Mouse (Mus musculus) MEL (cell line): ENCODE results near the gene Bcar1. TPM values are rescaled to one million over a fixed set of nuclear protein-coding genes. Genes with fewer than 3 reads are reported as not detected.

Experiments
- DNase-seq: peaks from one replicate; pipeline ENCODE4 v3.0.0; 2011; ENCODE audit warnings: low read depth, low spot score
- H3K27ac ChIP-seq: 2 replicates; pipeline ENCODE4 v1.5.1; 2012; ENCODE audit warnings: low read depth, mild to moderate bottlenecking, control low read depth, low read length, moderate library complexity; ENCODE audit not compliant: control insufficient read depth
- H3K27me3 ChIP-seq, 2 experiments: fragments of 150-350 bp in 1 of 2; sonication (generic) in 1 of 2; 2 replicates each; pipeline ENCODE4 v1.6.1; 2012; ENCODE audit warnings: low read length in 2 of 2, mild to moderate bottlenecking in 2 of 2, improper control_type of control experiment in 1 of 2, moderate library complexity in 1 of 2; ENCODE audit not compliant: insufficient read depth in 2 of 2, control insufficient read depth in 1 of 2
- H3K36me3 ChIP-seq, 2 experiments: 2 replicates each; pipeline ENCODE4 v1.6.1; 2012 to 2014; ENCODE audit warnings: low read length in 2 of 2, improper control_type of control experiment in 1 of 2, inconsistent platforms in 1 of 2, mild to moderate bottlenecking in 1 of 2; ENCODE audit not compliant: insufficient read depth in 2 of 2, control insufficient read depth in 1 of 2
- H3K4me1 ChIP-seq, 2 experiments: fragments of 150-350 bp in 1 of 2; sonication (generic) in 1 of 2; 2 replicates each; pipeline ENCODE4 v1.6.1; 2012; ENCODE audit warnings: low read length in 2 of 2, improper control_type of control experiment in 1 of 2, mild to moderate bottlenecking in 1 of 2; ENCODE audit not compliant: insufficient read depth in 2 of 2, control insufficient read depth in 1 of 2
- H3K4me3 ChIP-seq, 2 experiments: fragments of 150-350 bp in 1 of 2; sonication (generic) in 1 of 2; 2 replicates each; pipeline ENCODE4 v1.5.1; 2012; ENCODE audit warnings: low read depth in 2 of 2, low read length in 2 of 2, mild to moderate bottlenecking in 2 of 2, moderate library complexity in 2 of 2, control low read depth in 1 of 2, improper control_type of control experiment in 1 of 2; ENCODE audit not compliant: control insufficient read depth in 1 of 2, insufficient read depth in 1 of 2
- H3K79me2 ChIP-seq: 2 replicates; pipeline ENCODE4 v1.6.1; 2012; ENCODE audit warnings: mild to moderate bottlenecking, low read length, moderate library complexity; ENCODE audit not compliant: control insufficient read depth, poor library complexity, insufficient read depth
- H3K9ac ChIP-seq: 2 replicates; pipeline ENCODE4 v1.6.1; 2012; ENCODE audit warnings: low read depth, mild to moderate bottlenecking, control low read depth, low read length, moderate library complexity; ENCODE audit not compliant: control insufficient read depth, poor library complexity, severe bottlenecking
- H3K9me3 ChIP-seq: fragments of 150-350 bp; sonication (generic); replicated peaks from 2 replicates; pipeline ENCODE4 v1.6.1; 2012; ENCODE audit warnings: mild to moderate bottlenecking, low read length, improper control_type of control experiment, moderate library complexity; ENCODE audit not compliant: insufficient read depth
- CHD2 ChIP-seq: IDR thresholded peaks from 2 replicates; pipeline ENCODE4 v1.6.1; 2011; ENCODE audit warnings: low read length, improper control_type of control experiment
- CTCF ChIP-seq, 3 experiments: IDR thresholded peaks in 2 of 3; conservative IDR thresholded peaks in 1 of 3; 2 replicates each; pipeline ENCODE4 v1.5.1; 2011 to 2012; ENCODE audit warnings: low read length in 3 of 3, low read depth in 2 of 3, mild to moderate bottlenecking in 2 of 3, improper control_type of control experiment in 1 of 3, inconsistent platforms in 1 of 3, mixed read lengths in 1 of 3, moderate library complexity in 1 of 3; ENCODE audit not compliant: control insufficient read depth in 1 of 3, insufficient read depth in 1 of 3, poor library complexity in 1 of 3, severe bottlenecking in 1 of 3
- E2F4 ChIP-seq: IDR thresholded peaks from 2 replicates; pipeline ENCODE4 v1.6.1; 2011; ENCODE audit warnings: low read depth, low read length, improper control_type of control experiment, borderline replicate concordance
- HCFC1 ChIP-seq: IDR thresholded peaks from 2 replicates; pipeline ENCODE4 v1.6.1; 2012; ENCODE audit warnings: low read depth, mild to moderate bottlenecking, inconsistent platforms, low read length, improper control_type of control experiment, moderate library complexity
- JUND ChIP-seq: IDR thresholded peaks from 2 replicates; pipeline ENCODE4 v1.6.1; 2011; ENCODE audit warnings: low read depth, mild to moderate bottlenecking, improper control_type of control experiment, low read length
- MAFK ChIP-seq: IDR thresholded peaks from 2 replicates; pipeline ENCODE4 v1.6.1; 2011; ENCODE audit warnings: low read depth, mild to moderate bottlenecking, low read length, improper control_type of control experiment, borderline replicate concordance
- MAZ ChIP-seq: IDR thresholded peaks from 2 replicates; pipeline ENCODE4 v1.6.1; 2012; ENCODE audit warnings: low read depth, mild to moderate bottlenecking, inconsistent platforms, low read length, improper control_type of control experiment
- MEF2A ChIP-seq: IDR thresholded peaks from 2 replicates; pipeline ENCODE4 v1.6.1; 2014; ENCODE audit warnings: low read depth, mild to moderate bottlenecking, inconsistent platforms, low read length, improper control_type of control experiment; ENCODE audit not compliant: poor library complexity, insufficient replicate concordance, severe bottlenecking; ENCODE audit errors: extremely low read depth
- MYB ChIP-seq: IDR thresholded peaks from 2 replicates; pipeline ENCODE4 v1.6.1; 2011; ENCODE audit warnings: mild to moderate bottlenecking, low read depth, low read length, improper control_type of control experiment
- POLR2A ChIP-seq, 2 experiments: IDR thresholded peaks; 2 replicates each; pipeline ENCODE4 v1.6.1; 2011 to 2012; ENCODE audit warnings: low read length in 2 of 2, mild to moderate bottlenecking in 2 of 2, control low read depth in 1 of 2, improper control_type of control experiment in 1 of 2, low read depth in 1 of 2, moderate library complexity in 1 of 2; ENCODE audit not compliant: control insufficient read depth in 1 of 2, insufficient read depth in 1 of 2, poor library complexity in 1 of 2
- POLR2AphosphoS5 ChIP-seq: IDR thresholded peaks from 2 replicates; pipeline ENCODE4 v1.6.1; 2012; ENCODE audit warnings: low read depth, borderline replicate concordance, mild to moderate bottlenecking, inconsistent platforms, low read length, moderate library complexity, mixed read lengths
- RCOR1 ChIP-seq: IDR thresholded peaks from 2 replicates; pipeline ENCODE4 v1.6.1; 2012; ENCODE audit warnings: low read depth, mild to moderate bottlenecking, inconsistent platforms, low read length, improper control_type of control experiment
- SMC3 ChIP-seq: IDR thresholded peaks from 2 replicates; pipeline ENCODE4 v1.6.1; 2011; ENCODE audit warnings: low read depth, low read length, improper control_type of control experiment
- TCF12 ChIP-seq: IDR thresholded peaks from 2 replicates; pipeline ENCODE4 v1.6.1; 2014; ENCODE audit warnings: low read depth, mild to moderate bottlenecking, inconsistent platforms, low read length, improper control_type of control experiment, moderate library complexity
- UBTF ChIP-seq: IDR thresholded peaks from 2 replicates; pipeline ENCODE4 v1.6.1; 2012; ENCODE audit warnings: low read depth, mild to moderate bottlenecking, inconsistent platforms, low read length, improper control_type of control experiment, moderate library complexity, borderline replicate concordance; ENCODE audit not compliant: insufficient read depth
- USF1 ChIP-seq: IDR thresholded peaks from 2 replicates; pipeline ENCODE4 v1.6.1; 2014; ENCODE audit warnings: low read depth, mild to moderate bottlenecking, inconsistent platforms, low read length, improper control_type of control experiment, moderate library complexity
- USF2 ChIP-seq, 2 experiments: IDR thresholded peaks; 2 replicates each; pipeline ENCODE4 v1.6.1; 2011 to 2012; ENCODE audit warnings: improper control_type of control experiment in 2 of 2, low read length in 2 of 2, borderline replicate concordance in 1 of 2, inconsistent platforms in 1 of 2, low read depth in 1 of 2, mild to moderate bottlenecking in 1 of 2; ENCODE audit not compliant: insufficient read depth in 1 of 2
- ZMIZ1 ChIP-seq: IDR thresholded peaks from 2 replicates; pipeline ENCODE4 v1.6.1; 2012; ENCODE audit warnings: low read depth, mild to moderate bottlenecking, inconsistent platforms, low read length, improper control_type of control experiment, moderate library complexity
- polyA plus RNA-seq, 2 experiments: library from polyadenylated mRNA; stranded (reverse) in 1 of 2; unstranded in 1 of 2; fragments of >175 nt in 1 of 2; fragments of >200 nt in 1 of 2; gene quantifications; 2 replicates each; pipeline versions ENCODE4 v1.2.1 to v1.2.4; 2012; ENCODE audit warnings: low replicate concordance in 2 of 2, low read depth in 1 of 2; ENCODE audit not compliant: insufficient read length in 2 of 2, insufficient read depth in 1 of 2, missing spikeins in 1 of 2
- total RNA-seq: library from RNA; depleted of rRNA; stranded (reverse); fragments of 300-350 nt; gene quantifications from 2 replicates; pipeline ENCODE4 v1.2.3, GENCODE M21; 2012

Bcar1 gene
- total and polyA plus RNA-seq, 3 experiments, result 6.5 to 17.4 TPM; not detected in 1

DNA sequence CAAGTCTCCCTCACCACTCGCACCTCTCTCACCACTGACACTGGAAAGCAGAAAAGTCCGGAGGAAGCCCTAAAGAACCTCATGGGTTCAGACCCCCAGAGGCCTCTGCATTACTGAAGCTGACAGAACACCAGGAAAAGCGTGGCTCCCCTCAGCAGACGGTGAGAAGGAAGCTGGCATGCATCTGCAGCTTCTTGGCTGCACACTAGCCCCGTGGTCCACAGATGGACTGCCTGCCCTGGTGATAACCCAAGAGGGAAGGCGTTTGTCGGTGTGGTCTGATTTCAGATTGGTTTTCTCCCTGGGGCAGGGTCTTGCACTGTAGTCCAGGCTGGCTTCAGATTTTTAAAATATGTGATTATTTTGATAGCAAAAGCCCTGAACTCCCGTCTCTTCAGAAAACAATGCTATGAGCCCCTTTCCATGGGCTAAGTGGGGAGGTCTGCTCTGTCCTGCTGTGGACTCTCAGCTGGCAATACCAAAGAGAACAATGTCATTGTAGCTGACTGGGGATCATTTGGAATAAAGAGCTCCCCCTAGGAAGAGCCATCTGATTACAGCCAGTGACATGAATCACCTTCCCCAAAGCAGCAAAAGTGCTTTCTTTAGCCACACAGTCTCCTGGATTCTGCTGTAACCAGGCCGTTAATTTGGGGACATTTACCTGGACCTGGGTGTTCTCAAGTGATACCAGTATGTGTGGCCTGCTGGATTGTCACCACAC lies 39.2 kb upstream of the Bcar1 start:
- Histone ChIP-seq H3K27ac (no peak overlapping the region), H3K4me3 (no peak overlapping the region), H3K9me3 (no peaks in the 10 kb centered on the region)
- TF ChIP-seq CTCF (IDR thresholded peaks at IDR 0.05 in 2 of 3, conservative IDR thresholded peaks at IDR 0.05 in 1 of 3; ENCODE audit: control insufficient read depth in 1 of 3, insufficient read depth in 1 of 3, low read depth in 2 of 3, low read length in 3 of 3, poor library complexity in 1 of 3, severe bottlenecking in 1 of 3), result peak in 1 of 3 experiments; percentile 9; a peak in 1 of 6 replicates
- TF ChIP-seq CHD2, result no peak
- TF ChIP-seq, all 39 proteins: peak for 1
- Histone ChIP-seq H3K79me2 (no peaks in the 10 kb centered on the region), H3K9ac (no peak overlapping the region), H3K4me1 (no peaks in the 10 kb centered on the region), H3K36me3 (peaks cover 0 to 4% of the 10 kb centered on the region in 2 experiments; a peak in 3 of 4 replicates), H3K27me3 (no peaks in the 10 kb centered on the region)
- DNase-seq, result no peak

- Histone ChIP-seq H3K4me3 (no peak overlapping the region), H3K79me2 (no peaks in the 10 kb centered on the region), H3K9me3 (no peaks in the 10 kb centered on the region), H3K36me3 (peaks cover 1 to 4% of the 10 kb centered on the region in 2 experiments), H3K27me3 (no peaks in the 10 kb centered on the region), H3K27ac (no peak overlapping the region), H3K9ac (no peak overlapping the region), H3K4me1 (no peaks in the 10 kb centered on the region; a peak in 1 of 4 replicates)
- TF ChIP-seq MEF2A (no peak), SMC3 (no peak), MAZ (no peak), POLR2AphosphoS5 (no peak), UBTF (no peak)
- no peak for DNase-seq
Measured at GRCm38 (mm10) chr8:111782161-111782560, 38.6 kb upstream of the Bcar1 start.

DNA sequence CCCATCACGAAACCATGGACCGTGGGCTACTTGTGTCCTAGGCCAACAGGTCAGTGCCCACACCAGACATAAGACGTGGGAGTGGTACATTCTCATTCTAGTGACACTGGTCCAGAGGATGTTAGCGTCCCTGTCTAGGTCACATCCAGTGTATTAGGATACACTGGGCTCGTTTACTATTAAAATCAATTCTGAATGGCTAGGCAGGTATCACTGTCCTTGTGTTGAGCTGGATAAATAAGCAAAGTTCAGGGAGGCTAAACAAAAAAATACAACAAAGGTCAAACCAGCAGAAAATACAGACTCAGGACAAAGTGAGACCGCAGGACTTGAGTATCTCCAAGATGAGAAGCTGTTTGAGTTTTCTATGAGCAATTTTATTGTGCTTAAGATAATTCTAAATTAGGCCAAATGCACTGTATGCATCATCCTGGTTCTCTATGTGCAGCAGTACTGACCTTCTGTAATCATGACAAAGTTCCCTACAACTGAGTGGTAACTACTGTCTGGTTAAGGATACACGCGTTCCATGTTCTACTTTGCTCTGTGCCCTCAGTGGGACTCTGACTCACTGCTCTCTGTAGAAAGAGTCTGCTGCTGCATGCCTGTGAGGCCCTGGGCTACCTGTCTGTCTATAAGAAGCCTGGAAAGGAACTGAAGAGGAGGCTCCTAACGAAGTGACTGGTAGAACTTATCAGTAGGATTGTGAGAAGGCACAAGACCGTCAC lies 37.3 kb upstream of the Bcar1 start:
- no peak overlapping the region for H3K9ac ChIP-seq
- no peak overlapping the region for H3K4me3 ChIP-seq
- DNase-seq, result no peak
- no peaks in the 10 kb centered on the region for H3K9me3 ChIP-seq
- peaks cover 4 to 10% of the 10 kb centered on the region in 2 experiments for H3K36me3 ChIP-seq
- no peak for TF ChIP-seq USF2 (IDR thresholded peaks at IDR 0.05; ENCODE audit: borderline replicate concordance in 1 of 2, insufficient read depth in 1 of 2, low read depth in 1 of 2, low read length in 2 of 2)
- TF ChIP-seq CTCF (IDR thresholded peaks at IDR 0.05 in 2 of 3, conservative IDR thresholded peaks at IDR 0.05 in 1 of 3; ENCODE audit: control insufficient read depth in 1 of 3, insufficient read depth in 1 of 3, low read depth in 2 of 3, low read length in 3 of 3, poor library complexity in 1 of 3, severe bottlenecking in 1 of 3), result no peak
- TF ChIP-seq UBTF, result no peak
- TF ChIP-seq TCF12, result no peak
- no peak for TF ChIP-seq E2F4
- TF ChIP-seq MYB, result no peak
- no peak for TF ChIP-seq ZMIZ1
- no peak for TF ChIP-seq POLR2A (IDR thresholded peaks at IDR 0.05; ENCODE audit: control insufficient read depth in 1 of 2, insufficient read depth in 1 of 2, low read depth in 1 of 2, low read length in 2 of 2, poor library complexity in 1 of 2)
- no peak for TF ChIP-seq JUND
- TF ChIP-seq RCOR1, result no peak
- no peak for TF ChIP-seq MAFK
- no peak for TF ChIP-seq USF1
- TF ChIP-seq HCFC1, result no peak
- no peak for TF ChIP-seq MEF2A
- no peak for TF ChIP-seq MAZ
- no peaks in the 10 kb centered on the region for H3K27me3 ChIP-seq
- no peaks in the 10 kb centered on the region for H3K79me2 ChIP-seq
- H3K4me1 ChIP-seq, result peaks cover 0 to 5% of the 10 kb centered on the region in 2 experiments; a peak in 2 of 4 replicates
- H3K27ac ChIP-seq, result no peak overlapping the region
